Mouse (Mus musculus): Measurements from ENCODE around the gene Olfr1370. TPM values are rescaled to one million over a fixed set of nuclear protein-coding genes. Genes with fewer than 3 reads are reported as not detected.
"Not testable (repeated sequence)": the region's sequence is repeated elsewhere in the genome, so short reads cannot be mapped to it uniquely, and the experiment has no call there.

Olfr1370 gene
- not detected in 2 replicates for polyA plus RNA-seq (2012; rRNA removed)

DNA sequence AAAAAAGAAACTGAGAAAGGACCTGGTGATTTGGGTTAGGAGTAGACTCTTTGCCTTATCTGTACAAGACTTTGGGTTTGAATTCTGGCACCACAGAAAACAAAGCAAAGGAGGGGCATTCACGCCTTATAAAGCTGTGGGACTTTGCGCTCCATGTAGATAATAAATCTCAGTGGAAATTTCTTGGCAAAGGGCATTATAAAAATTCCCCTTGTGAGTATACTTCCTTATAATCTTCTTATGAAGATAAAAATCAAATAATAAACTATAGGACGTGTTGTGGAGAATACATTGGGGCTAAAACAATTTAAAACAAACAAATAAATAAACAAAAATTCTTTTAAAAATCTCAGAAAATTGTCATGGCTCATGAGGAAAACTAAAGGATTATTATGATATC is at the start of gene Olfr1370:
Olfr1370 (minus strand) TSS at position 101 of the 400 bp plus-strand sequence.
- Histone ChIP-seq H3K4me3 (replicated peaks; ENCODE audit: insufficient read depth, low read depth, low read length) (no peak within 1 kb of the TSS), H3K27me3 (ENCODE audit: control insufficient read depth, insufficient read depth, low read length) (no peaks in the 10 kb centered on the region), H3K27ac (ENCODE audit: insufficient read depth, low read length) (no peak within 1 kb of the TSS), H3K4me1 (ENCODE audit: control insufficient read depth, insufficient read depth, low read length) (no peaks in the 10 kb centered on the region)
- WGBS = 84% methylated on average over 3 of the region's 3 CpGs
- TF ChIP-seq CTCF (IDR thresholded peaks at IDR 0.05; ENCODE audit: borderline replicate concordance, insufficient read depth, low read depth, low read length) (no peak), POLR2A (IDR thresholded peaks at IDR 0.05; ENCODE audit: borderline replicate concordance, insufficient read depth, low read length) (no peak)
- no peak for DNase-seq

DNA sequence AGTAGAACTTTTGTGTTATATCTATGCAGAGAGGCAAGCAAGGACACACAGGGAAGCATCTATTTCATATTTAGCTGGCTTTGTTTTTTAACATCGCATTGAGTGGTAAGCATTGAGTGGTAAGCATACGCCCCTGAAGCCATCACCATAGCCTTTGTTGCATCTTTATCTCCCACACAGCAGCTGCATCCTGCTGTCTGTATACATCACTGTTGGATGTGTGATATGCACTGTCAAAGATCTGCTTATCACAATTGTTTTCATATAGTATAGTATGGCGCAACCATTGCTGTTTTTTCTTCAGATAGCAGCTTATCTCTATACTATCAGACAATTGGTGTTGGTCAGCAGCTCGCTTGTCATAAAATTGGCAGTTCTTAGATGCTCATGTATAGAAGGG is 39.4 kb upstream of the Olfr1370 start:
- TF ChIP-seq CTCF (IDR thresholded peaks at IDR 0.05; ENCODE audit: borderline replicate concordance, insufficient read depth, low read depth, low read length) (no peak), POLR2A (IDR thresholded peaks at IDR 0.05; ENCODE audit: borderline replicate concordance, insufficient read depth, low read length) (no peak)
- 85% methylated on average over 4 of the region's 4 CpGs for WGBS
- DNase-seq = no peak
- no peak overlapping the region for H3K4me3 ChIP-seq (replicated peaks; ENCODE audit: insufficient read depth, low read depth, low read length)
- H3K27me3 ChIP-seq (ENCODE audit: control insufficient read depth, insufficient read depth, low read length) = no peaks in the 10 kb centered on the region
- no peaks in the 10 kb centered on the region for H3K4me1 ChIP-seq (ENCODE audit: control insufficient read depth, insufficient read depth, low read length)
- no peak overlapping the region for H3K27ac ChIP-seq (ENCODE audit: insufficient read depth, low read length)

DNA sequence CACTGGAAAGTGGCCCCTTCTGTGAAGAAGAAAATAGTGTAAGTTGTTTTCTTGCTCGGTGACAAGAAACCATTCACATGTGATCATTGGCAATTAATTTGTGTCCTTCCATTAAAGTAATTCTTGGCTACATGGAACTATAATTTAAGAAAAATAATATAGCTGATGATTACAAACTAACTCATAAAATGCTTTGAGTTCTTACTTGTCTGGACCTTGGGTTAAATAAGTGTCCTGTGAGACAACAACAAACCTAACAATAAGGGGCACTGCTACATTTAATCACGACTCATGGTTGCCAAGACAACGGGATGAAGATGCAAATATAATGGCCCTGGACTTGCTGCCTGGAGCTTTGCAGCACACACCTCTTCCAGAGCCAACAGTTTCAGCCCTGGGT is 36.4 kb upstream of the Olfr1370 start, which contains the start of gene Olfr1369-ps1:
Olfr1369-ps1 (plus strand) TSS at position 301 of the 400 bp plus-strand sequence.
- H3K4me1 ChIP-seq (ENCODE audit: control insufficient read depth, insufficient read depth, low read length); H3K4me3 ChIP-seq (replicated peaks; ENCODE audit: insufficient read depth, low read depth, low read length); H3K27me3 ChIP-seq (ENCODE audit: control insufficient read depth, insufficient read depth, low read length); H3K27ac ChIP-seq (ENCODE audit: insufficient read depth, low read length); DNase-seq: not testable (repeated sequence)
- WGBS = 58% methylated on average over 3 of the region's 3 CpGs

DNA sequence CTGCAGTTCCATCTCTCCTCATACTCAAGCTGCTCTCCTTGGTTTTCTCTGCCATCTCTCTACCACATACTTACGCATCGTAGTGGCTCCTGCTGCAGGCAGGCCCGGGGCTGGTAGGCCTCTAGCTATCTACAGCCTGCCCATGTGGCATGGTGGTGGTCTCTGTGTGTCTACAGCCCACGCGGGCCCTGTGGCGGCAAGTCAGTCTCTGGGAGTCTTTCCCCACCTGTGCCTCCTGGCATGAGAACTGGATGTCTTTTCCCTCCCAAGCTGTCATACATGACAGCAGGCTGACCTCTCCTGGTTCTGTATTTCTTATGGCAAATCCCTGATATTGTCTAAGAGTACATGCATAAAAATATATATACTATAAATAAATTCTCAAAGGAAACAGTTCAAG is 35.7 kb upstream of the Olfr1370 start:
- no peak overlapping the region for H3K27ac ChIP-seq (ENCODE audit: insufficient read depth, low read length)
- no peak overlapping the region for H3K4me3 ChIP-seq (replicated peaks; ENCODE audit: insufficient read depth, low read depth, low read length)
- TF ChIP-seq POLR2A (IDR thresholded peaks at IDR 0.05; ENCODE audit: borderline replicate concordance, insufficient read depth, low read length) (no peak), CTCF (IDR thresholded peaks at IDR 0.05; ENCODE audit: borderline replicate concordance, insufficient read depth, low read depth, low read length) (no peak)
- DNase-seq = no peak
- 67% methylated on average over 6 of the region's 6 CpGs for WGBS
- H3K4me1 ChIP-seq (ENCODE audit: control insufficient read depth, insufficient read depth, low read length) = no peaks in the 10 kb centered on the region
- H3K27me3 ChIP-seq (ENCODE audit: control insufficient read depth, insufficient read depth, low read length) = no peaks in the 10 kb centered on the region

DNA sequence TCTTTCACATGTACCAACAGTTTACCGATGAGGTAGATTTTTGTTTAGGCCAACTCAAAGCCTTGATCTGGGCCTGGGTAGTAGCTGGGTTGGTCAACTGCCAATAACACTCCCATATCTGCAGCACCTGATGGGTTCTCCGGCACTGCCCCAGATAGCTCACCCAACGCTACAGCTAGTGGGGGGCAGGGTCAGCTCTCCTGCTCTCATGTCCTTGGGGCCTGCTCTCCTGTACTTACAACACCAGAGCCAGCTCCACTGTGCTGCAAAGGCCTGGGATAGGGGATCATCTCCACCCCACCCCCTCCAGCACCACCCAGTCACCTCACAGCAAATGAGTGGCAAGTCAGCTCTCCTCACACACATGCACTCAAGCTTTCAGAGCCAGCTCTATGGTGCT is 35.0 kb upstream of the Olfr1370 start:
- Histone ChIP-seq H3K4me1 (ENCODE audit: control insufficient read depth, insufficient read depth, low read length) (no peaks in the 10 kb centered on the region), H3K27me3 (ENCODE audit: control insufficient read depth, insufficient read depth, low read length) (no peaks in the 10 kb centered on the region), H3K27ac (ENCODE audit: insufficient read depth, low read length) (no peak overlapping the region), H3K4me3 (replicated peaks; ENCODE audit: insufficient read depth, low read depth, low read length) (no peak overlapping the region)
- no peak for DNase-seq
- 92% methylated on average over 3 of the region's 3 CpGs for WGBS
- TF ChIP-seq CTCF (IDR thresholded peaks at IDR 0.05; ENCODE audit: borderline replicate concordance, insufficient read depth, low read depth, low read length) = no peak
- no peak for TF ChIP-seq POLR2A (IDR thresholded peaks at IDR 0.05; ENCODE audit: borderline replicate concordance, insufficient read depth, low read length)

DNA sequence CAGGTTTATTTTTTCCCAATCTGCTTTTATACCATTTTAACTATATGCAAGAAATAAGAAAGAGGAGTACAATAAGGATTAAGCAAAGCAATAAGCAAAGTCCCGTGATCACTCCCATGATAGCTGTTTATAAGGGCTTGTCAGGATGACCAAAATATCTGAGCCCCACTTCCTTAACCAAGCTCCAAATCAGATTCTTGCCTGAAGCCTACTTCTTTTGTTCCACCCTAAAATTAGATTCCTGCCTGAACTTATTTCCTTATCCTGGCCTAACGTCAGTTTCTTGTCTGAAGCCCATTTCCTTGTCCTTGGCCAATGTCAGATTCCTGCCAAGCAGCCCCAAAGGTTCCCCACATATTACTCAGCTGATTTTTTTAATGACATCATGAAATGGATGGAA is 7.9 kb upstream of the Olfr1370 start:
- Histone ChIP-seq H3K4me1 (ENCODE audit: control insufficient read depth, insufficient read depth, low read length) (no peaks in the 10 kb centered on the region), H3K4me3 (replicated peaks; ENCODE audit: insufficient read depth, low read depth, low read length) (no peak overlapping the region), H3K27ac (ENCODE audit: insufficient read depth, low read length) (no peak overlapping the region), H3K27me3 (ENCODE audit: control insufficient read depth, insufficient read depth, low read length) (no peaks in the 10 kb centered on the region)
- TF ChIP-seq POLR2A (IDR thresholded peaks at IDR 0.05; ENCODE audit: borderline replicate concordance, insufficient read depth, low read length) (no peak), CTCF (IDR thresholded peaks at IDR 0.05; ENCODE audit: borderline replicate concordance, insufficient read depth, low read depth, low read length) (no peak)
- 76% methylated on average over 2 of the region's 2 CpGs for WGBS
- no peak for DNase-seq

DNA sequence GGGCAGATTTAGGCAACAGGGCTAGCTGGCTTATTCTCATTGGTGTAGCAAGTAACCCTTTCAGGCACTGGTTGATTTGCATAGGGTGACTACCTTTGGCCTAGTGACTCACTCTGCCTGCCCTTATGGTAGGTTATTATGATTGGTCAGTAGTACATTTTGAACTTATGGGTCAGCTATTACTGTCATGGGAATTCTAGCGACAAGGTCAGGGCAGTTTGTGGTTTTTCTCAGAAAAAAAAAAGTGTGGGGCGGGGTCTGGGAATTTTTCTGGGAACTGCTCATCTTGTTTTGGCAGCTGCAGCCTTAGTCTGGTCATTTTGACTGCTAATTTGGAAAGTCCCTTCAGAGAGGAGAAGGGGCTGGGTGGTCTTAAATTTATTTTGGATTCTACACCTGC is 8.7 kb downstream of the Olfr1370 start:
- no peaks in the 10 kb centered on the region for H3K27me3 ChIP-seq (ENCODE audit: control insufficient read depth, insufficient read depth, low read length)
- no peak for DNase-seq
- TF ChIP-seq CTCF (IDR thresholded peaks at IDR 0.05; ENCODE audit: borderline replicate concordance, insufficient read depth, low read depth, low read length) = no peak
- no peak for TF ChIP-seq POLR2A (IDR thresholded peaks at IDR 0.05; ENCODE audit: borderline replicate concordance, insufficient read depth, low read length)
- H3K4me1 ChIP-seq (ENCODE audit: control insufficient read depth, insufficient read depth, low read length) = no peaks in the 10 kb centered on the region
- H3K4me3 ChIP-seq (replicated peaks; ENCODE audit: insufficient read depth, low read depth, low read length) = no peak overlapping the region
- 78% methylated on average over 2 of the region's 2 CpGs for WGBS
- H3K27ac ChIP-seq (ENCODE audit: insufficient read depth, low read length) = no peak overlapping the region

DNA sequence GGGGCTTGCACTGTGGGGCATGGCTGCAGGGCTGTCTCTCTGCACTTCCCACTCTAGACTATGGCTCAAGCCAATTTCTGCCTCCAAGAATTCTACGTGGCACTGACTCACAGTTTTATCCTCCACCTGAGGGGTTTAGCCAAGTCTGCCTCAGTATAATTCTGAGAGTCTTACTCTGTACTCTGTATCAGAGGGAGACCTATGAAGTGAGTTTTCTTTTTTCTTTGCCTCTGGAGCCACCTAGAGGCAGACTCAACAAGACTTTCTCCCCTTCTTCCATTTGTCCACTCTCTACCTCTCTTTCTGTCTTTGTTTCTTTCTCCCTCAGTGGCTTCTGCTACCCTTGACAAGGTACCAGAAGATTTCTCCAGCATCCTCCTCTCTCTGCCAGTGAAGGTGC is 24.6 kb downstream of the Olfr1370 start:
- 3% methylated on average over 1 of the region's 1 CpGs for WGBS
- DNase-seq = peak in 1 of 2 experiments; percentile 19
- no peak overlapping the region for H3K4me3 ChIP-seq (replicated peaks; ENCODE audit: insufficient read depth, low read depth, low read length)
- no peaks in the 10 kb centered on the region for H3K4me1 ChIP-seq (ENCODE audit: control insufficient read depth, insufficient read depth, low read length)
- TF ChIP-seq POLR2A (IDR thresholded peaks at IDR 0.05; ENCODE audit: borderline replicate concordance, insufficient read depth, low read length) (no peak), CTCF (IDR thresholded peaks at IDR 0.05; ENCODE audit: borderline replicate concordance, insufficient read depth, low read depth, low read length) (peak; percentile 51; the same call in 1 of the 2 replicates)
- no peak overlapping the region for H3K27ac ChIP-seq (ENCODE audit: insufficient read depth, low read length)
- H3K27me3 ChIP-seq (ENCODE audit: control insufficient read depth, insufficient read depth, low read length) = no peaks in the 10 kb centered on the region

All from cerebellum, adult 2 months (tissue).